Mouse (Mus musculus): ENCODE results near the gene Ank2.

DNA sequence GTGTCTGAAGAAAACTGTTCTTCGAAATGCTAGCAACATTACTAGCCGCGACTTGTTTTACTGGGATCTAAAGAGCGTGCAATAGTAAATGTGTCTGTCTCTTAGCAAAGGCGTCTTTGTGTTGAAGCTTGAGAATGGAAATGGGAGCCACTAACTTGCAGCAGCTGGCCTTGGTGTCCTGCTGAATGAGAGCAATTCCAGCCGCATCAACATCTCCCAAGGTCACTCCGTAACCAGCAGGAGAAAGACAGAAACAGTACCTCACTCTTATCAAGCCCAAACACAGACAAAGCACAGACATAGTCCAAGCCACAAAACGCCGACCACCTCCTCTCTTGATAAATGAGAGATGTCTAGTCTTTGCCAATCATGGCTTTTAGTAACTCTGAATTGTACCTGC is 278.3 kb downstream of the Ank2 start:
- no peak for TF ChIP-seq EP300 (IDR thresholded peaks at IDR 0.05; ENCODE audit: insufficient read depth, low read depth, low read length)
- TF ChIP-seq CTCF (IDR thresholded peaks at IDR 0.05): no peak

Measured in heart, adult 2 months (tissue).